Mouse (Mus musculus) retina, postnatal 7 days (tissue): Measurements from ENCODE around the gene Ehmt1.
A peak's percentile ranks its signal among the peaks of the same experiment; 100 is the strongest.

ENCODE experiments used
- DNase-seq: peaks from one replicate; pipeline ENCODE4 v3.0.0-alpha.2; 2012; ENCODE audit warnings: low read depth, low spot score

Gene Ehmt1

GRCm38 (mm10) chr2:24806143-24806542, 113.3 kb downstream of the Ehmt1 start:
- no peak for DNase-seq

- DNase-seq: no peak
These were observed 113.8 kb downstream of the Ehmt1 start for GRCm38 (mm10) chr2:24805621-24806020.

GRCm38 (mm10) chr2:24796833-24797457, 122.5 kb downstream of the Ehmt1 start:
- no peak for DNase-seq

GRCm38 (mm10) chr2:24787250-24787649, 132.2 kb downstream of the Ehmt1 start:
- no peak for DNase-seq

- no peak for DNase-seq
These were observed 138.2 kb downstream of the Ehmt1 start for GRCm38 (mm10) chr2:24781253-24781652.

- DNase-seq: no peak
These were observed 142.6 kb downstream of the Ehmt1 start for GRCm38 (mm10) chr2:24776831-24777230.

- no peak for DNase-seq
These were observed 143.3 kb downstream of the Ehmt1 start for GRCm38 (mm10) chr2:24775951-24776587.

- DNase-seq: no peak
These were observed 144.6 kb downstream of the Ehmt1 start for GRCm38 (mm10) chr2:24774832-24775231.

GRCm38 (mm10) chr2:24770861-24771260, 148.6 kb downstream of the Ehmt1 start:
- no peak for DNase-seq

- DNase-seq: peak; percentile 50
These were observed 156.3 kb downstream of the Ehmt1 start, which contains the start of gene Cacna1b for GRCm38 (mm10) chr2:24763115-24763557. TSS of gene Cacna1b (minus strand) at chr2:24763152.

- DNase-seq: peak; percentile 32
These were observed 156.9 kb downstream of the Ehmt1 start for GRCm38 (mm10) chr2:24762446-24762960.

- DNase-seq: peak; percentile 17
These were observed 157.4 kb downstream of the Ehmt1 start for GRCm38 (mm10) chr2:24761923-24762445.

- peak; percentile 17 for DNase-seq
These were observed 164.1 kb downstream of the Ehmt1 start for GRCm38 (mm10) chr2:24755276-24755675.

GRCm38 (mm10) chr2:24752599-24752998, 166.8 kb downstream of the Ehmt1 start:
- no peak for DNase-seq

GRCm38 (mm10) chr2:24750051-24750450, 169.4 kb downstream of the Ehmt1 start:
- no peak for DNase-seq

GRCm38 (mm10) chr2:24747878-24748277, 171.5 kb downstream of the Ehmt1 start:
- no peak for DNase-seq
